Comparison of ENCODE assay signal across 8 mouse cellular contexts in the genomic region with DNA sequence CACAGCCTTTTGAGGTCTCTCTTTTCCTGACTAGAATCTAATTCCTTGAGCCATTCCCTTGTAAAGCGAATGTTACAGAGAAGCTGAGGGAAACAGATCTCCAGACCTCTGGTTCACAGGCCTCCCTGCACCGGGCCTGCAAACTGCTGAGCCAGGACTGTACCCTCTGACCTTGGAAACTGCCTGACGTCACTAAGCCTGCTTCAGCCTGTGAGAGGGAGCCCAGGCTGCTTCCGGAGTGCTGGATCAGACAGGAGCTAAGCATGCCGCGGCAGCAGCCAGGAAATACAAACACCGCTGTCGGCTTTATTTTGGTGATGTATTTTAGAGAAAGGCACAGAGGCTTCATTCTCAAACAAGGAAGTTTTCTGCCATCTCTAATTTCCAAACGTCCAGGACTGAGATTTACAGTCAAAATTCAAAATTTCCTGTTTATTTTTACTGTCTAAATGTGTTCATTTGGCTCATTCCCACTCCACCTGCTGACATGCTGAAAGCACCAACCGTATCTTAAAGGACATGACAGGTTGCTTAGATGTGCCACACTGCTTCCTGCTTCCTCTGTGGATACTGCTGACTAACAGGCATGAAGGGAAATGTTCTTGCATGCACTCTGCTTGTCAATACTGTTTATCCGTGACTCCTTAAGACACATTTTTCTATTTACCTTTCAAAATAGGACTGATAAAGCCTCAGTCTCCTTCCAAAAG. TPM values are rescaled to one million over a fixed set of nuclear protein-coding genes. Genes with fewer than 3 reads are reported as not detected.
DNase-seq lines count a peak whose midpoint lies in the region; ATAC-seq and TF ChIP-seq lines count a peak whose summit lies in the region.

No protein-coding gene starts in this region.

- DNase-seq in CH12.LX (ENCODE audit: extremely low read depth): no peak
- peak; percentile 91 to 93 for DNase-seq in adrenal gland, postnatal 36 days
- peak; percentile 79 for DNase-seq in heart, postnatal 4 days
- DNase-seq in limb, embryonic 11.5 days (ENCODE audit: low spot score): peak; percentile 80
- peak; percentile 68 for DNase-seq in testis, postnatal 14 days (ENCODE audit: low spot score)
- no peak for DNase-seq in left cerebral cortex, postnatal 14 days (ENCODE audit: low spot score in 2 of 2)

- no peak overlapping the region for H3K4me2 ChIP-seq in CH12.LX (ENCODE audit: insufficient read depth, low read depth, poor library complexity, severe bottlenecking)
- no peak overlapping the region for H3K4me2 ChIP-seq in forebrain, embryonic 13.5 days
- no peak overlapping the region for H3K4me2 ChIP-seq in limb, embryonic 11.5 days (ENCODE audit: low read depth, severe bottlenecking)
- 0 out of 2 replicates have a peak overlapping the region, but pooled peaks have one; percentile 17 for H3K4me2 ChIP-seq in midbrain, embryonic 12.5 days (replicated peaks)

- H3K4me1 ChIP-seq in CH12.LX (ENCODE audit: control insufficient read depth in 1 of 2, insufficient read depth in 2 of 2): peaks cover 7 to 30% of the 10 kb centered on the region in 2 experiments; a peak in 3 of 4 replicates
- H3K4me1 ChIP-seq in forebrain, embryonic 13.5 days: peaks cover 13% of the 10 kb centered on the region
- peaks cover 7% of the 10 kb centered on the region for H3K4me1 ChIP-seq in limb, embryonic 11.5 days (ENCODE audit: control insufficient read depth, insufficient read depth, low read length)
- peaks cover 11% of the 10 kb centered on the region for H3K4me1 ChIP-seq in midbrain, embryonic 12.5 days

- no peak for TF ChIP-seq RAD21 in CH12.LX (IDR thresholded peaks at IDR 0.05; ENCODE audit: low read depth, low read length)

- no peak overlapping the region; the same call in 1 of the 2 replicates for H3K27ac ChIP-seq in CH12.LX (ENCODE audit: insufficient read depth, low read depth)
- H3K27ac ChIP-seq in forebrain, embryonic 13.5 days: no peak overlapping the region
- H3K27ac ChIP-seq in limb, embryonic 11.5 days (replicated peaks; ENCODE audit: low read depth, low read length): peak overlapping the region; percentile 58
- peak overlapping the region; percentile 46; the same call in 1 of the 2 replicates for H3K27ac ChIP-seq in midbrain, embryonic 12.5 days (replicated peaks)

- no peak for TF ChIP-seq CTCF in CH12.LX (conservative IDR thresholded peaks at IDR 0.05 in 1 of 2, IDR thresholded peaks at IDR 0.05 in 1 of 2; ENCODE audit: low read depth in 2 of 2, low read length in 2 of 2)

- peaks cover 15% of the 10 kb centered on the region for H3K9me3 ChIP-seq in CH12.LX (replicated peaks; ENCODE audit: low read length)
- no peaks in the 10 kb centered on the region for H3K9me3 ChIP-seq in forebrain, embryonic 13.5 days (replicated peaks)
- no peaks in the 10 kb centered on the region for H3K9me3 ChIP-seq in limb, embryonic 11.5 days (ENCODE audit: control insufficient read depth, low read length)
- no peaks in the 10 kb centered on the region for H3K9me3 ChIP-seq in midbrain, embryonic 12.5 days

- H3K4me3 ChIP-seq in CH12.LX (replicated peaks in 1 of 3; ENCODE audit: low read depth in 2 of 3, low read length in 2 of 3, poor library complexity in 1 of 3): no peak overlapping the region
- H3K4me3 ChIP-seq in forebrain, embryonic 13.5 days: no peak overlapping the region
- H3K4me3 ChIP-seq in limb, embryonic 11.5 days (ENCODE audit: low read depth, low read length): no peak overlapping the region
- H3K4me3 ChIP-seq in midbrain, embryonic 12.5 days: no peak overlapping the region

- no peaks in the 10 kb centered on the region for H3K27me3 ChIP-seq in CH12.LX (replicated peaks)
- H3K27me3 ChIP-seq in forebrain, embryonic 13.5 days: no peaks in the 10 kb centered on the region
- no peaks in the 10 kb centered on the region for H3K27me3 ChIP-seq in limb, embryonic 11.5 days (ENCODE audit: control insufficient read depth, insufficient read depth, low read length)
- H3K27me3 ChIP-seq in midbrain, embryonic 12.5 days: no peaks in the 10 kb centered on the region

- dilution Hi-C loops in CH12.LX (cut with MboI; ENCODE audit: extremely low pct_ligation_motif_present, extremely low pct_unique_long_range_greater_than_20kb, low sequenced_read_pairs): no loop called here

- no peak for ATAC-seq in forebrain, embryonic 13.5 days
- ATAC-seq in limb, embryonic 11.5 days (ENCODE audit: insufficient number of reproducible peaks, low FRiP score, low TSS enrichment, low read depth): peak; percentile 91
- no peak for ATAC-seq in midbrain, embryonic 12.5 days (ENCODE audit: low FRiP score, low read depth)

- H3K36me3 ChIP-seq in CH12.LX (replicated peaks in 1 of 2; ENCODE audit: control insufficient read depth in 1 of 2, insufficient read depth in 1 of 2, low read length in 1 of 2): peaks cover 91 to 96% of the 10 kb centered on the region in 2 experiments
- peaks cover 8% of the 10 kb centered on the region; the same call in 1 of the 2 replicates for H3K36me3 ChIP-seq in forebrain, embryonic 13.5 days (ENCODE audit: poor library complexity, severe bottlenecking)
- no peaks in the 10 kb centered on the region; the same call in 1 of the 2 replicates for H3K36me3 ChIP-seq in limb, embryonic 11.5 days (ENCODE audit: control insufficient read depth, insufficient read depth, low read length)
- no peaks in the 10 kb centered on the region for H3K36me3 ChIP-seq in midbrain, embryonic 12.5 days

- peaks cover 98% of the 10 kb centered on the region for H3K79me2 ChIP-seq in CH12.LX (replicated peaks; ENCODE audit: control insufficient read depth, extremely low read depth, insufficient read depth, poor library complexity, severe bottlenecking)

- H3K9ac ChIP-seq in CH12.LX (ENCODE audit: insufficient read depth, low read depth): no peak overlapping the region
- H3K9ac ChIP-seq in forebrain, embryonic 13.5 days: 0 out of 2 replicates have a peak overlapping the region, but pooled peaks have one; percentile 5
- no peak overlapping the region for H3K9ac ChIP-seq in limb, embryonic 11.5 days (ENCODE audit: low read length)
- H3K9ac ChIP-seq in midbrain, embryonic 12.5 days (replicated peaks): no peak overlapping the region

- WGBS in forebrain, embryonic 13.5 days: 55% methylated on average over 11 of the region's 11 CpGs
- 42% methylated on average over 11 of the region's 11 CpGs for WGBS in limb, embryonic 11.5 days
- 36% methylated on average over 11 of the region's 11 CpGs for WGBS in midbrain, embryonic 12.5 days

- TF ChIP-seq EP300 in CH12.LX (IDR thresholded peaks at IDR 0.05; ENCODE audit: low read length): no peak

- in situ Hi-C loops in CH12.LX (cut with MboI; ENCODE audit: low pct_ligation_motif_present, low pct_unique_long_range_greater_than_20kb, low sequenced_read_pairs): no loop called here

- intact Hi-C loops in left cerebral cortex, postnatal 14 days (cut with DNase I): no loop called here

- TF ChIP-seq POLR2A in CH12.LX (IDR thresholded peaks at IDR 0.05; ENCODE audit: low read depth, low read length): no peak

TF ChIP-seq in CH12.LX, 34 proteins besides CTCF, POLR2A, EP300 and RAD21:
- peak; percentile 40; the same call in 1 of the 2 replicates for TF ChIP-seq POLR2AphosphoS2 (IDR thresholded peaks at IDR 0.05; ENCODE audit: low read depth, low read length)
- TF ChIP-seq GABPA (IDR thresholded peaks at IDR 0.05; ENCODE audit: insufficient replicate concordance, low read depth, low read length): no peak
- TF ChIP-seq JUN (IDR thresholded peaks at IDR 0.05; ENCODE audit: insufficient read depth, low read depth, low read length): no peak

RNA-seq across cellular contexts. Expression of gene Zbtb38, which starts 46.9 kb away (rescaled TPM):
- total RNA-seq in CH12.LX (2012; rRNA removed) (83.6 and 102 TPM in 2 replicates), CH12.LX (2014; rRNA removed) (67.9 and 68.8 TPM in 2 replicates)
- 51.7 and 53.0 TPM in 2 replicates for polyA plus RNA-seq in CH12.LX (2012; ENCODE audit: insufficient read length, low read depth)
- 10 to 100 TPM; 56.1 to 75.8 TPM for total RNA-seq in adrenal gland, postnatal 36 days (2021)
- 30.5 and 30.8 TPM in 2 replicates for polyA plus RNA-seq in forebrain, embryonic 13.5 days (2015; fragmentation: Nextera tagmentation; extraction: Ambion mirVana)
- total RNA-seq in heart, postnatal 4 days (2021): 10 to 100 TPM; 34.6 to 35.2 TPM
- polyA plus RNA-seq in limb, embryonic 11.5 days (2014; fragmentation: Nextera tagmentation; extraction: Ambion mirVana): 9.2 and 9.4 TPM in 2 replicates
- 17.7 and 19.4 TPM in 2 replicates for polyA plus RNA-seq in midbrain, embryonic 12.5 days (2016; fragmentation: Nextera tagmentation; extraction: Ambion mirVana)
- 10 to 100 TPM; 47.0 to 49.0 TPM for total RNA-seq in left cerebral cortex, postnatal 14 days (2021)

Comparison
In these comparisons a context has a peak if more than half of its experiments do, and no peak if none do; other contexts are left out.
1. DNase-seq: peak in adrenal gland, postnatal 36 days (2 of 2), heart, postnatal 4 days (single experiment), limb, embryonic 11.5 days (single experiment) and testis, postnatal 14 days (single experiment); none in CH12.LX (single experiment) and left cerebral cortex, postnatal 14 days (0 of 2).
2. H3K27ac ChIP-seq: peak in limb, embryonic 11.5 days (single experiment) and midbrain, embryonic 12.5 days (single experiment); none in CH12.LX (single experiment) and forebrain, embryonic 13.5 days (single experiment).